Mouse (Mus musculus) hindbrain, embryonic 13.5 days (tissue): ENCODE results near the gene Zbtb20. TPM values are rescaled to one million over a fixed set of nuclear protein-coding genes. Genes with fewer than 3 reads are reported as not detected.

Source experiments
- ATAC-seq: fragments of 200-750 bp; cut with Nextera tagmentation; 2 replicates; pipeline ENCODE4 v1.8.0; 2017; ENCODE audit warnings: moderate TSS enrichment; ENCODE audit not compliant: low FRiP score
- H3K27ac ChIP-seq: fragments of 300-500 bp; sonication (generic); 2 replicates; pipeline ENCODE4 v1.5.1; 2015; ENCODE audit warnings: inconsistent platforms, mild to moderate bottlenecking, moderate library complexity
- H3K27me3 ChIP-seq: fragments of 300-500 bp; sonication (generic); 2 replicates; pipeline ENCODE4 v1.6.1; 2015; ENCODE audit warnings: mild to moderate bottlenecking, inconsistent platforms
- H3K36me3 ChIP-seq: fragments of 300-500 bp; sonication (generic); 2 replicates; pipeline ENCODE4 v1.6.1; 2015; ENCODE audit warnings: mild to moderate bottlenecking, inconsistent platforms
- H3K4me1 ChIP-seq: fragments of 300-500 bp; sonication (generic); replicated peaks from 2 replicates; pipeline ENCODE4 v1.6.1; 2015; ENCODE audit warnings: inconsistent platforms
- H3K4me2 ChIP-seq: fragments of 300-500 bp; sonication (generic); 2 replicates; pipeline ENCODE4 v1.6.1; 2015; ENCODE audit warnings: inconsistent platforms, mild to moderate bottlenecking, moderate library complexity
- H3K4me3 ChIP-seq: fragments of 300-500 bp; sonication (generic); 2 replicates; pipeline ENCODE4 v1.5.1; 2015; ENCODE audit warnings: mild to moderate bottlenecking, inconsistent platforms
- H3K9ac ChIP-seq: fragments of 300-500 bp; sonication (generic); 2 replicates; pipeline ENCODE4 v1.6.1; 2015; ENCODE audit warnings: mild to moderate bottlenecking, inconsistent platforms
- H3K9me3 ChIP-seq: fragments of 300-500 bp; sonication (generic); 2 replicates; pipeline ENCODE4 v1.6.1; 2016; ENCODE audit warnings: inconsistent platforms
- WGBS: fragments of 180-500 bp; shearing (Covaris S2); methylation state at CpG from one replicate; pipeline ENCODE4 v1.1.7; 2015; 5-methylcytosine and 5-hydroxymethylcytosine counted together
- polyA plus RNA-seq: library from polyadenylated mRNA; unstranded; fragments of >200 nt; fragmentation: Nextera tagmentation; extraction: Ambion mirVana; gene quantifications from 2 replicates; pipeline ENCODE4 v1.2.1, GENCODE M21; 2015

Gene Zbtb20
- polyA plus RNA-seq, 1 experiment from 2014 or later, result 65.7 TPM

DNA sequence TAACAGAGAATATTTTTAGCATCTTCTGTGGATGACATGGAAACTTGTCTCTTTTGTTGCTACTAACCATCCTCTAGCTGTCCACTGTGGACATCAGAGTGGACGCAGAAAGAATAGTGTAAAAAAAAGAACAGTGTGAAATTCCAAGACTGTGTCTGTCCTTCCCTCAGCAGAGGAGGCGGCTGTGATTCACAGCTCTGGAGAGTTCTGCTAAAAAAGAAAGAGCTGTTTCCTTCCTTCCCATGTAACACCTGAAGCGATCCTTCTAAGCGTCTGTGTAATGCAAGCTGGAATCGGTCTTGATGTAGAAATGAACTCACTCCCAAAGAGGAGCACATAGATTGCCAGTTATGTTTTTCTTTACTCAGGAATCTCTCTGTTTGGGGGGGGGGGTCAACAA, 512.7 kb downstream of the Zbtb20 start:
- no peaks in the 10 kb centered on the region for H3K4me1 ChIP-seq
- H3K27me3 ChIP-seq, result no peaks in the 10 kb centered on the region
- H3K9ac ChIP-seq, result no peak overlapping the region
- no peaks in the 10 kb centered on the region for H3K9me3 ChIP-seq
- H3K36me3 ChIP-seq, result no peaks in the 10 kb centered on the region
- H3K27ac ChIP-seq, result no peak overlapping the region
- H3K4me2 ChIP-seq, result no peak overlapping the region
- H3K4me3 ChIP-seq, result no peak overlapping the region
- no peak for ATAC-seq
- WGBS, result 91% methylated on average over 5 of the region's 5 CpGs

- Histone ChIP-seq H3K9ac (no peak overlapping the region), H3K27ac (no peak overlapping the region), H3K4me2 (no peak overlapping the region), H3K36me3 (no peaks in the 10 kb centered on the region), H3K9me3 (no peaks in the 10 kb centered on the region), H3K27me3 (no peaks in the 10 kb centered on the region), H3K4me1 (no peaks in the 10 kb centered on the region), H3K4me3 (no peak overlapping the region)
- ATAC-seq, result no peak
- WGBS, result 90% methylated on average over 4 of the region's 4 CpGs
Observed at GRCm38 (mm10) chr16:43390387-43390786, 514.7 kb downstream of the Zbtb20 start.

DNA sequence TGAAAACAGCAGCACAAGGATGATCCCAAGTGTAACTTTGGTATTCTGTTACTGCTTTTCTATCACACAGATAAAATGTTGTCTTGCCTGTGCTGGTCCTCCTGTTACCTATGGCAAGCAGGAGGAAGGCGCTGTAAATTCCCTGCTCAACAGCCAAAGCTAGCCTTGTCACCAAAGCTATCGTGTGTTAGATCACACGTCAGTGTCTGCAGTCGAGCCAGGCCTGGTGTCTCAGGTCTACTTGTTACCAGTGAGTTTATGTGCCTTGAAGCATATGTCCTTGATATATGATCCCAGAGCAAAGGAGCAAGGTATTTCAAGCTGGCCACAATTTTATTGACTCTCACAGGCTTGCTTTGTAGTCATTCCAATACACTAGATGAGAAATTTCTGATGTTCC, 517.7 kb downstream of the Zbtb20 start:
- H3K27ac ChIP-seq, result no peak overlapping the region
- no peaks in the 10 kb centered on the region for H3K9me3 ChIP-seq
- H3K27me3 ChIP-seq, result no peaks in the 10 kb centered on the region
- no peak overlapping the region for H3K9ac ChIP-seq
- no peak overlapping the region for H3K4me2 ChIP-seq
- ATAC-seq, result no peak
- no peaks in the 10 kb centered on the region for H3K4me1 ChIP-seq
- H3K4me3 ChIP-seq, result no peak overlapping the region
- WGBS, result 88% methylated on average over 4 of the region's 4 CpGs
- no peaks in the 10 kb centered on the region for H3K36me3 ChIP-seq

DNA sequence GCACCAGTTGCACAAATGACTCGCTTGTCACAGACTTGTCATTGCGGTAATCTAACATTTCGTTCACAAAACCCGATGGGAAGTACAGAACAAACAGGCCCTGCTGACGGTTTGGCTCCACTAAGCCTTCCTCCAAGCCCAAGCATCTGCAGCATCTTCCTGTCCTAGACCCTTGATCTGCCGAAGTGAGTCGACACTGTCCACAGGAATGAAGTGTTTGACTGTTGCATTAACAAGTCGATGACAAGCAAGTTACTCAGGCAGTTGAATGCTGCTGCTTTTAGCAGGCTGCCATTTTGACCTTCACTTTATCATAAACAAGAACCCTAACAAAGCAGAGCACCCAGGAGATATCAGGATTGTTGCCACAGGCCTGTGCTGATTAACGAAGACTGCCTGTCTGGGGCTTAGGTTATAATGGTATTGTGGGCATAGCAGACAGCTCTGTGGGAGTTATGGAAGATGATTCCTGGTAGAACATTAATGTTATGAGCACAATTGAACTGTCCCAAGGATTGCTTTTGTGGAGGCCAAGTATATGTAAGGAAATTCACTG, 518.4 kb downstream of the Zbtb20 start:
- 78% methylated on average over 9 of the region's 9 CpGs for WGBS
- no peak overlapping the region for H3K4me3 ChIP-seq
- ATAC-seq, result no peak
- H3K27ac ChIP-seq, result no peak overlapping the region
- H3K4me1 ChIP-seq, result no peaks in the 10 kb centered on the region
- no peak overlapping the region for H3K4me2 ChIP-seq
- no peaks in the 10 kb centered on the region for H3K27me3 ChIP-seq
- no peaks in the 10 kb centered on the region for H3K9me3 ChIP-seq
- H3K9ac ChIP-seq, result no peak overlapping the region
- H3K36me3 ChIP-seq, result no peaks in the 10 kb centered on the region

DNA sequence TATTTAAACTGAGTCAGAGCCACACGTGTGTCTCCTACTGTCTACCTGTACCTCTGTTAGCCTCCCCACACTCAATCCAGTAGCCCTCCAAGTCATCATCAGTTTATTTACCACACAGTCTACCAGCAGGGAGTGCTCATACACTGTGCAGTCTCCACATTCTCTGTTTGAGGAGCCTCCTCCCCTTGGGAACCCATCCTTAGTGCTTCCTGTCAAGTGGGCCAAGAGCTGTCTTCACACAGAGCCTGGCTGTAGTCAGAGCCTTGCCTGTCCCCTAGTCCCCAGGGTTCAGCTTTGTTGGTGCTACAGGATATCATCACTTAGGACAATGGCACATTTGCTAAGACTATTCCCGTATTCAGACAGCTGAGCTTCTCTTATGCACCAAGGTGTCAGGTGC, 519.1 kb downstream of the Zbtb20 start:
- no peak for ATAC-seq
- Histone ChIP-seq H3K9ac (no peak overlapping the region), H3K4me2 (no peak overlapping the region), H3K27me3 (no peaks in the 10 kb centered on the region), H3K9me3 (no peaks in the 10 kb centered on the region), H3K27ac (no peak overlapping the region), H3K4me3 (no peak overlapping the region), H3K4me1 (no peaks in the 10 kb centered on the region), H3K36me3 (no peaks in the 10 kb centered on the region)
- WGBS, result 92% methylated on average over 2 of the region's 2 CpGs

GRCm38 (mm10) chr16:43396849-43397628, 521.4 kb downstream of the Zbtb20 start:
- Histone ChIP-seq H3K4me1 (no peaks in the 10 kb centered on the region), H3K4me3 (no peak overlapping the region), H3K9ac (no peak overlapping the region), H3K9me3 (no peaks in the 10 kb centered on the region), H3K36me3 (no peaks in the 10 kb centered on the region), H3K27me3 (no peaks in the 10 kb centered on the region), H3K27ac (no peak overlapping the region), H3K4me2 (no peak overlapping the region)
- WGBS, result 95% methylated on average over 11 of the region's 11 CpGs
- no peak for ATAC-seq

GRCm38 (mm10) chr16:43397629-43398323, 522.1 kb downstream of the Zbtb20 start:
- H3K4me1 ChIP-seq, result no peaks in the 10 kb centered on the region
- H3K4me2 ChIP-seq, result no peak overlapping the region
- H3K27me3 ChIP-seq, result no peaks in the 10 kb centered on the region
- no peak overlapping the region for H3K27ac ChIP-seq
- WGBS, result 89% methylated on average over 3 of the region's 3 CpGs
- no peak overlapping the region for H3K9ac ChIP-seq
- no peak overlapping the region for H3K4me3 ChIP-seq
- ATAC-seq, result no peak
- H3K9me3 ChIP-seq, result no peaks in the 10 kb centered on the region
- no peaks in the 10 kb centered on the region for H3K36me3 ChIP-seq

DNA sequence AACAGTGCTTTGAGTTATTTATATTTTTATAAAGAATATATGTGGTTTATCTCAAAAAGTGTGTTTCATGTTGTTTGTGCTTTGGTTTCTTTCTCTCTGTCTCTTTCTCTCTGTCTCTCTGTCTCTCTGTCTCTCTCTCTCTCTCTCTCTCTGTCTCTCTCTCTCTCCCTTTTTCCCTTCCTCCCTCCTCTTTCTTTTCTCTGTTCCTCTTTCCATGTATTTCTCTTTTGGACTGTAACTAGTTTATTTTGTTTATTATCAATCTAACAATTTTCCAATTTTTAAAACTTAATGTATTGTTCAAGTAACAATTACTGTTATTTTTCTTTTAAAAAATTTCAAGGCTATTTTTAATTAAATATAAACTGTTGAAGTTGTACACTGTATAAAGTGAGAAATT, 523.7 kb downstream of the Zbtb20 start:
- H3K27ac ChIP-seq, result no peak overlapping the region
- no peaks in the 10 kb centered on the region for H3K36me3 ChIP-seq
- H3K27me3 ChIP-seq, result no peaks in the 10 kb centered on the region
- no peaks in the 10 kb centered on the region for H3K4me1 ChIP-seq
- no peaks in the 10 kb centered on the region for H3K9me3 ChIP-seq
- H3K9ac ChIP-seq, result no peak overlapping the region
- H3K4me3 ChIP-seq, result no peak overlapping the region
- no peak for ATAC-seq
- no peak overlapping the region for H3K4me2 ChIP-seq

DNA sequence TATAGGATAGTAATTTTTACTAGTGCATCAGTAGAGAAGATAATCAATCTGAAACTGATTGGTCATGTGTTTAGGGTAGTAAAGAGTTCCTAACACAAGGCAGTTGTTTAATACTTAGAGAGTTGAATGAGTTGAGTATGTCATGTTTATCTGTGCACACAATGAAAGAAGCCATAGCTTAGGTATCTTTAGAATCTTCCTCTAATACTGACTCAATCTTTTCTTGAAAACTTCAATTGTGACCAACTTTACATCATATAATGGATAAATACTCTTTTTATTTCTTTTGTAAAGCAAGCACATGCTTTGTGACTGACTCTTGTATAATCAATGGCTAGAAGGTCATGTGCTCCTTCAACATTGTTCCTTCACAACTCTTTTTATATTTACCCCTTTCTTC, 524.4 kb downstream of the Zbtb20 start:
- H3K4me2 ChIP-seq, result no peak overlapping the region
- no peaks in the 10 kb centered on the region for H3K27me3 ChIP-seq
- no peak overlapping the region for H3K27ac ChIP-seq
- no peaks in the 10 kb centered on the region for H3K9me3 ChIP-seq
- H3K36me3 ChIP-seq, result no peaks in the 10 kb centered on the region
- no peaks in the 10 kb centered on the region for H3K4me1 ChIP-seq
- no peak overlapping the region for H3K4me3 ChIP-seq
- no peak for ATAC-seq
- no peak overlapping the region for H3K9ac ChIP-seq

GRCm38 (mm10) chr16:43400949-43401348, 525.3 kb downstream of the Zbtb20 start:
- H3K4me2 ChIP-seq, result no peak overlapping the region
- H3K27ac ChIP-seq, result no peak overlapping the region
- no peaks in the 10 kb centered on the region for H3K9me3 ChIP-seq
- H3K36me3 ChIP-seq, result no peaks in the 10 kb centered on the region
- 86% methylated on average over 2 of the region's 2 CpGs for WGBS
- no peak overlapping the region for H3K9ac ChIP-seq
- no peak for ATAC-seq
- H3K27me3 ChIP-seq, result no peaks in the 10 kb centered on the region
- no peaks in the 10 kb centered on the region for H3K4me1 ChIP-seq
- no peak overlapping the region for H3K4me3 ChIP-seq

GRCm38 (mm10) chr16:43402888-43403287, 527.2 kb downstream of the Zbtb20 start:
- no peaks in the 10 kb centered on the region for H3K9me3 ChIP-seq
- 84% methylated on average over 4 of the region's 4 CpGs for WGBS
- peaks cover 5% of the 10 kb centered on the region for H3K4me1 ChIP-seq
- no peak overlapping the region for H3K4me3 ChIP-seq
- H3K4me2 ChIP-seq, result no peak overlapping the region
- H3K36me3 ChIP-seq, result no peaks in the 10 kb centered on the region
- no peak for ATAC-seq
- no peak overlapping the region for H3K9ac ChIP-seq
- H3K27me3 ChIP-seq, result no peaks in the 10 kb centered on the region
- H3K27ac ChIP-seq, result no peak overlapping the region

DNA sequence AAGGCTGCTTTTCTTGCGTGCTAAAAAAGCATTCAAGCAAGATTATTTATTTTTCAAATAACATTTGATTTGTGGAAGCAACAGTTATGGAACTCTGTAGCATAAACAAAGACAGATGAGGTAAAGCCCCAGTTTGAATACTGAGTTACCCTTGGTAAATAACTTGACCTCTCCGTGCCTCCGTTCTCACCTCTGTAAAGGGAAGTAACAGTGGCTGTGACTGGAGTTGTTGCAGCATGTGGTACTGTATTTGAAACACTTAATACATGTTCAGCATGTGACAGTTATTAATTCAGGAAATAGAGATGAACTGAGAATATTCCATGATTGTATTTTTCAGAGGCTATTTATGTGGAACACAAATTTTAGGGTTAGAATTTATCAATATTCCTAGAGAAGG, 529.4 kb downstream of the Zbtb20 start:
- Histone ChIP-seq H3K9me3 (no peaks in the 10 kb centered on the region), H3K36me3 (no peaks in the 10 kb centered on the region), H3K27me3 (no peaks in the 10 kb centered on the region), H3K4me2 (no peak overlapping the region), H3K9ac (no peak overlapping the region), H3K4me3 (no peak overlapping the region), H3K27ac (no peak overlapping the region), H3K4me1 (peaks cover 20% of the 10 kb centered on the region)
- 90% methylated on average over 3 of the region's 3 CpGs for WGBS
- ATAC-seq, result no peak
